Comparison of ENCODE assay signal across 12 mouse cellular contexts in the genomic region with DNA sequence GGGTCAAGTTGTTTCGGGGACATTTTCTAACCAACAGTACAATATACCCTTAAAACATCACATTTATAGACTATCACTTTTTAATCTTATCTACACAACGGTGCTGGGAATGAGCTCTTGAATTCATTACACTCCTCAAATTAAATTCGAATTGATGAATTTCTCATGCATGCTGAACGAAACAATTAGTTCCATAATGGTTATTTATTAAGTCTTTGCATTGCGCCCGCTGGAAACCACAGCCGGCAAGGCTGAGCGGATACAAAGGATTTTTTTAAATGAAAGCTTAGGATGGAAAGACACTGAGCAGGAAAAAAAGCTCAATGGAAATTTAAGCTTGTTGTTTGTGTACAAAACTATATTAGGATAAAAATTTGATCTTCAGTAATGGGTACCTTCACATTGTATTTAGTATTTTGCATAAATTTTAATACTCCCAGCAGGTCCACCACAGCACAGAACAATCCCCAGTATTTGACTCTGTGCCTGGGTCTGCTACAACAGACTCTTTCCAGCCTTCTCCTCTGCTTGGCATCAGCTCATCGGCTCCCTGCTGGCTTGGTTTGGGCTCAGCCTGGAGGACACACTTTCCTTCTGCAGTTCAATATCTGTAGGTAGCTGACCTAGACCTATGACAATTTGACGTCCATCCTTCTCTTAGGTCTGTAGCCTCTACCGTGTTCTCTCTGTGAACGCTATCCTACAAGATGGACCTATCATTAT.
DNase-seq lines count a peak whose midpoint lies in the region; ATAC-seq and TF ChIP-seq lines count a peak whose summit lies in the region.
"Had no signal": no experiment of that assay in that cellular context is flagged by ENCODE, and none has a peak within 500 bp of the region (broad histone marks: within the 10 kb centered on the region; RNA-seq: fewer than 3 reads in every experiment).

No protein-coding gene starts in this region.

- H3K36me3 ChIP-seq in G1E (replicated peaks): no peaks in the 10 kb centered on the region
- H3K36me3 ChIP-seq in forebrain, embryonic 16.5 days (ENCODE audit: control insufficient read depth, insufficient read depth): no peaks in the 10 kb centered on the region
- H3K36me3 ChIP-seq in midbrain, embryonic 13.5 days: no peaks in the 10 kb centered on the region
- no peaks in the 10 kb centered on the region for H3K36me3 ChIP-seq in kidney, embryonic 16.5 days (ENCODE audit: insufficient read depth, low read length)
- no peaks in the 10 kb centered on the region for H3K36me3 ChIP-seq in intestine, postnatal 0 days (ENCODE audit: control insufficient read depth, insufficient read depth)
- H3K36me3 ChIP-seq: liver, embryonic 15.5 days had no signal

- no peaks in the 10 kb centered on the region for H3K27me3 ChIP-seq in G1E (ENCODE audit: insufficient read depth, low read length)
- no peaks in the 10 kb centered on the region for H3K27me3 ChIP-seq in forebrain, embryonic 16.5 days (replicated peaks; ENCODE audit: control insufficient read depth, insufficient read depth, low read length)
- no peaks in the 10 kb centered on the region for H3K27me3 ChIP-seq in midbrain, embryonic 13.5 days
- H3K27me3 ChIP-seq in kidney, embryonic 16.5 days (ENCODE audit: insufficient read depth, low read length): no peaks in the 10 kb centered on the region
- no peaks in the 10 kb centered on the region for H3K27me3 ChIP-seq in intestine, postnatal 0 days (replicated peaks; ENCODE audit: control insufficient read depth, insufficient read depth, low read length)
- H3K27me3 ChIP-seq: liver, embryonic 15.5 days had no signal

- H3K4me3 ChIP-seq in G1E (ENCODE audit: low read depth, low read length): peak overlapping the region; percentile 27; the same call in 1 of the 2 replicates
- H3K4me3 ChIP-seq in forebrain, embryonic 16.5 days (replicated peaks; ENCODE audit: low read length): no peak overlapping the region
- no peak overlapping the region for H3K4me3 ChIP-seq in midbrain, embryonic 13.5 days (replicated peaks)
- H3K4me3 ChIP-seq in kidney, embryonic 16.5 days (ENCODE audit: low read length): no peak overlapping the region
- H3K4me3 ChIP-seq in intestine, postnatal 0 days (ENCODE audit: low read depth, low read length): no peak overlapping the region
- H3K4me3 ChIP-seq: liver, embryonic 15.5 days had no signal

- TF ChIP-seq CTCF in G1E (IDR thresholded peaks at IDR 0.05; ENCODE audit: low read depth, low read length): no peak
- no peak for TF ChIP-seq CTCF in intestine, postnatal 0 days (IDR thresholded peaks at IDR 0.05; ENCODE audit: low read depth)

- H3K9ac ChIP-seq in forebrain, embryonic 16.5 days (replicated peaks; ENCODE audit: low read depth, low read length): no peak overlapping the region
- H3K9ac ChIP-seq in midbrain, embryonic 13.5 days (replicated peaks): no peak overlapping the region
- no peak overlapping the region for H3K9ac ChIP-seq in kidney, embryonic 16.5 days (replicated peaks; ENCODE audit: low read length)
- H3K9ac ChIP-seq in intestine, postnatal 0 days (ENCODE audit: low read depth, low read length): no peak overlapping the region
- H3K9ac ChIP-seq: liver, embryonic 15.5 days had no signal

- H3K9me3 ChIP-seq in G1E (replicated peaks): no peaks in the 10 kb centered on the region
- H3K9me3 ChIP-seq in forebrain, embryonic 16.5 days (ENCODE audit: control insufficient read depth, low read length): no peaks in the 10 kb centered on the region
- H3K9me3 ChIP-seq in midbrain, embryonic 13.5 days: no peaks in the 10 kb centered on the region; the same call in 1 of the 2 replicates
- H3K9me3 ChIP-seq in kidney, embryonic 16.5 days (ENCODE audit: low read length): no peaks in the 10 kb centered on the region
- H3K9me3 ChIP-seq in intestine, postnatal 0 days (ENCODE audit: control insufficient read depth): no peaks in the 10 kb centered on the region
- H3K9me3 ChIP-seq: liver, embryonic 15.5 days had no signal

- H3K4me1 ChIP-seq in G1E (ENCODE audit: insufficient read depth, low read depth, low read length): peaks cover 50% of the 10 kb centered on the region
- H3K4me1 ChIP-seq in forebrain, embryonic 16.5 days (replicated peaks; ENCODE audit: control insufficient read depth, insufficient read depth, low read length): peaks cover 11% of the 10 kb centered on the region
- peaks cover 14% of the 10 kb centered on the region for H3K4me1 ChIP-seq in midbrain, embryonic 13.5 days (replicated peaks)
- 0 out of 2 replicates have a peak, but pooled peaks cover 7% of the 10 kb centered on the region for H3K4me1 ChIP-seq in kidney, embryonic 16.5 days (ENCODE audit: insufficient read depth, low read length)
- H3K4me1 ChIP-seq in intestine, postnatal 0 days (replicated peaks; ENCODE audit: control insufficient read depth, insufficient read depth, low read length): no peaks in the 10 kb centered on the region
- H3K4me1 ChIP-seq: liver, embryonic 15.5 days had no signal

- 31% methylated on average over 12 of the region's 12 CpGs for WGBS in forebrain, embryonic 16.5 days
- WGBS in midbrain, embryonic 13.5 days: 36% methylated on average over 12 of the region's 12 CpGs
- 62% methylated on average over 12 of the region's 12 CpGs for WGBS in kidney, embryonic 16.5 days
- WGBS in intestine, postnatal 0 days: 60% methylated on average over 12 of the region's 12 CpGs

- no peak overlapping the region for H3K27ac ChIP-seq in forebrain, embryonic 16.5 days (ENCODE audit: low read length)
- peak overlapping the region; percentile 76 for H3K27ac ChIP-seq in midbrain, embryonic 13.5 days
- no peak overlapping the region for H3K27ac ChIP-seq in kidney, embryonic 16.5 days (ENCODE audit: low read length)
- no peak overlapping the region for H3K27ac ChIP-seq in intestine, postnatal 0 days (ENCODE audit: low read depth, low read length)
- H3K27ac ChIP-seq: liver, embryonic 15.5 days; macrophage had no signal

- no peak overlapping the region for H3K4me2 ChIP-seq in forebrain, embryonic 16.5 days (ENCODE audit: low read length)
- no peak overlapping the region for H3K4me2 ChIP-seq in midbrain, embryonic 13.5 days (replicated peaks)
- no peak overlapping the region for H3K4me2 ChIP-seq in kidney, embryonic 16.5 days (replicated peaks; ENCODE audit: low read depth, low read length)
- no peak overlapping the region for H3K4me2 ChIP-seq in intestine, postnatal 0 days (replicated peaks; ENCODE audit: low read depth)
- H3K4me2 ChIP-seq: liver, embryonic 15.5 days had no signal

- DNase-seq in G1E (ENCODE audit: low spot score): no peak
- peak; percentile 39 for DNase-seq in cerebellum, adult 8-10 months
- no peak for DNase-seq in kidney, postnatal 14 days
- DNase-seq: adrenal gland, adult 2 months; kidney, postnatal 4 days had no signal

- peak; percentile 41; the same call in 1 of the 2 replicates for ATAC-seq in G1E (ENCODE audit: extremely low read depth, insufficient number of reproducible peaks, low FRiP score, poor library complexity, severe bottlenecking)
- peak; percentile 56 for ATAC-seq in forebrain, embryonic 16.5 days
- ATAC-seq in midbrain, embryonic 13.5 days: peak; percentile 65
- no peak for ATAC-seq in frontal cortex, adult (ENCODE audit: low TSS enrichment)
- ATAC-seq in kidney, embryonic 16.5 days (ENCODE audit: low FRiP score, low TSS enrichment): no peak
- no peak for ATAC-seq in intestine, postnatal 0 days

Comparison
In these comparisons a context has a peak if more than half of its experiments do, and no peak if none do; other contexts are left out.
1. ATAC-seq: peak in G1E (single experiment), forebrain, embryonic 16.5 days (single experiment) and midbrain, embryonic 13.5 days (single experiment); none in frontal cortex, adult (single experiment), kidney, embryonic 16.5 days (single experiment) and intestine, postnatal 0 days (single experiment).